Mouse (Mus musculus) olfactory bulb, adult 2 months (tissue): ENCODE measurements around the gene Slit3.

Experiments used
- CTCF ChIP-seq: fragments of 200-500 bp; IDR thresholded peaks from 2 replicates; pipeline ENCODE4 v1.5.1; 2012; ENCODE audit warnings: low read depth, mild to moderate bottlenecking, low read length, moderate library complexity; ENCODE audit not compliant: insufficient read depth
- POLR2A ChIP-seq: fragments of 200-500 bp; IDR thresholded peaks from 2 replicates; pipeline ENCODE4 v1.6.1; 2012; ENCODE audit warnings: mild to moderate bottlenecking, low read depth, low read length, moderate library complexity; ENCODE audit not compliant: insufficient read depth

DNA sequence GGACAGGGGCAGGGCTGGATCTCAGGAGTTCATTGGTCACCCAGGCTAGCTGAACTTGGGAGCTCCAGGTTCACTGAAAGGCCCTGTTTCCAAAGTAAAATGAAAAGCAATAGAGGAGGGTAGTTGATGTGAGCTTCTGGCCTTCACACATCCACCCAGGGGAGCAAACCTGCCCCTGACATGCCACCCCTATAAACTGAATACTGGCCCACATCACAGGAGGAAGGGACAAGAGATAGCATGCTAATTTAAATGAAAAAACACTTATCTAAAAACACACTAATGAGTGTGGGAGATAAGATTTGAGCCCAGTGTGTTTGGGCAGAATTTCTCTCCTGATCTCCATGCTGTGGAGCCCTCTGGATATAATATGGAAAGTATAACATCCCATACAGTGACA, 475.0 kb downstream of the Slit3 start:
- TF ChIP-seq POLR2A (no peak), CTCF (no peak)
